Mouse (Mus musculus) kidney, postnatal 0 days (tissue): ENCODE measurements at regions not wholly inside any gene's neighbourhood (a gene's known extent, or its start where the extent isn't known, plus 50 kb on each side); places are given as distances from the start of the nearest gene placed in this dataset.

Experiments used
- ATAC-seq: fragments of 200-750 bp; cut with Nextera tagmentation; replicated peaks from 2 replicates; pipeline ENCODE4 v1.8.0; 2017; ENCODE audit warnings: low read depth, moderate number of reproducible peaks, moderate TSS enrichment, moderate library complexity; ENCODE audit not compliant: low FRiP score
- DNase-seq: peaks from one replicate; pipeline ENCODE4 v3.0.0-alpha.2; 2016; ENCODE audit warnings: low spot score
- H3K27ac ChIP-seq: fragments of 300-500 bp; sonication (generic); 2 replicates; pipeline ENCODE4 v1.5.1; 2014; ENCODE audit warnings: mild to moderate bottlenecking
- H3K27me3 ChIP-seq: fragments of 300-500 bp; sonication (generic); 2 replicates; pipeline ENCODE4 v1.6.1; 2014; ENCODE audit warnings: low read length, mixed read lengths; ENCODE audit not compliant: insufficient read depth
- H3K36me3 ChIP-seq: fragments of 300-500 bp; sonication (generic); 2 replicates; pipeline ENCODE4 v1.6.1; 2014; ENCODE audit warnings: low read length, mixed read lengths; ENCODE audit not compliant: insufficient read depth
- H3K4me1 ChIP-seq: fragments of 300-500 bp; sonication (generic); replicated peaks from 2 replicates; pipeline ENCODE4 v1.6.1; 2014; ENCODE audit warnings: antibody characterized with exemption, low read length, mixed read lengths; ENCODE audit not compliant: insufficient read depth
- H3K4me2 ChIP-seq: fragments of 300-500 bp; sonication (generic); 2 replicates; pipeline ENCODE4 v1.6.1; 2014; ENCODE audit warnings: mild to moderate bottlenecking, low read length, moderate library complexity, mixed read lengths
- H3K4me3 ChIP-seq: fragments of 300-500 bp; sonication (generic); replicated peaks from 2 replicates; pipeline ENCODE4 v1.5.1; 2014; ENCODE audit warnings: low read depth, low read length
- H3K9ac ChIP-seq: fragments of 300-500 bp; sonication (generic); 2 replicates; pipeline ENCODE4 v1.6.1; 2014; ENCODE audit warnings: low read depth, low read length
- H3K9me3 ChIP-seq: fragments of 300-500 bp; sonication (generic); replicated peaks from 2 replicates; pipeline ENCODE4 v1.6.1; 2016; ENCODE audit warnings: low read length, inconsistent platforms, mixed read lengths
- CTCF ChIP-seq: IDR thresholded peaks from 2 replicates; pipeline ENCODE4 v1.5.1; 2016; ENCODE audit warnings: antibody characterized with exemption, low read depth, mild to moderate bottlenecking, moderate library complexity
- WGBS: fragments of 180-500 bp; shearing (Covaris S2); extraction: QIAGEN DNeasy Blood & Tissue Kit; methylation state at CpG from one replicate; pipeline ENCODE4 v1.1.7; 2014; 5-methylcytosine and 5-hydroxymethylcytosine counted together

GRCm38 (mm10) chr2:74039580-74039979, 128.5 kb upstream of the Atp5g3 start:
- no peak for ATAC-seq
- Histone ChIP-seq H3K4me2 (no peak overlapping the region), H3K27ac (no peak overlapping the region), H3K9ac (no peak overlapping the region), H3K9me3 (no peaks in the 10 kb centered on the region), H3K36me3 (no peaks in the 10 kb centered on the region), H3K4me3 (no peak overlapping the region), H3K4me1 (no peaks in the 10 kb centered on the region), H3K27me3 (no peaks in the 10 kb centered on the region)
- no peak for DNase-seq
- 47% methylated on average over 6 of the region's 6 CpGs for WGBS
- no peak for TF ChIP-seq CTCF

GRCm38 (mm10) chr2:74036043-74036442, 124.9 kb upstream of the Atp5g3 start:
- no peaks in the 10 kb centered on the region for H3K4me1 ChIP-seq
- TF ChIP-seq CTCF: no peak
- H3K4me3 ChIP-seq: no peak overlapping the region
- no peaks in the 10 kb centered on the region for H3K27me3 ChIP-seq
- H3K36me3 ChIP-seq: no peaks in the 10 kb centered on the region
- no peak for ATAC-seq
- 92% methylated on average over 9 of the region's 9 CpGs for WGBS
- no peak overlapping the region for H3K4me2 ChIP-seq
- H3K27ac ChIP-seq: no peak overlapping the region
- no peaks in the 10 kb centered on the region for H3K9me3 ChIP-seq
- no peak overlapping the region for H3K9ac ChIP-seq
- DNase-seq: no peak

- Histone ChIP-seq H3K27ac (no peak overlapping the region), H3K36me3 (no peaks in the 10 kb centered on the region), H3K4me2 (no peak overlapping the region), H3K4me3 (no peak overlapping the region), H3K9ac (no peak overlapping the region), H3K4me1 (no peaks in the 10 kb centered on the region), H3K9me3 (no peaks in the 10 kb centered on the region), H3K27me3 (no peaks in the 10 kb centered on the region)
- ATAC-seq (no peak), DNase-seq (peak; percentile 33)
- WGBS: 58% methylated on average over 11 of the region's 11 CpGs
- no peak for TF ChIP-seq CTCF
Observed at GRCm38 (mm10) chr2:74032177-74033021, 121.3 kb upstream of the Atp5g3 start.

GRCm38 (mm10) chr2:74029938-74030337, 118.8 kb upstream of the Atp5g3 start:
- Histone ChIP-seq H3K9ac (no peak overlapping the region), H3K4me2 (no peak overlapping the region), H3K9me3 (no peaks in the 10 kb centered on the region), H3K4me3 (no peak overlapping the region), H3K27ac (no peak overlapping the region), H3K4me1 (no peaks in the 10 kb centered on the region), H3K27me3 (no peaks in the 10 kb centered on the region), H3K36me3 (no peaks in the 10 kb centered on the region)
- no peak for ATAC-seq
- DNase-seq: no peak
- 93% methylated on average over 9 of the region's 9 CpGs for WGBS
- TF ChIP-seq CTCF: no peak

- Histone ChIP-seq H3K27me3 (no peaks in the 10 kb centered on the region), H3K4me3 (peak overlapping the region; percentile 8; the same call in 1 of the 2 replicates), H3K9ac (no peak overlapping the region), H3K4me1 (no peaks in the 10 kb centered on the region), H3K36me3 (no peaks in the 10 kb centered on the region), H3K4me2 (peak overlapping the region; percentile 24), H3K9me3 (no peaks in the 10 kb centered on the region), H3K27ac (no peak overlapping the region)
- WGBS: 32% methylated on average over 11 of the region's 11 CpGs
- peak; percentile 78 for TF ChIP-seq CTCF
- DNase-seq (peak; percentile 83), ATAC-seq (no peak)
Observed at GRCm38 (mm10) chr2:74027404-74028104, 116.4 kb upstream of the Atp5g3 start.

GRCm38 (mm10) chr2:74015146-74015545, 104.0 kb upstream of the Atp5g3 start:
- TF ChIP-seq CTCF: no peak
- H3K9ac ChIP-seq: no peak overlapping the region
- no peaks in the 10 kb centered on the region for H3K4me1 ChIP-seq
- H3K9me3 ChIP-seq: no peaks in the 10 kb centered on the region; the same call in 1 of the 2 replicates
- H3K4me3 ChIP-seq: no peak overlapping the region
- H3K27ac ChIP-seq: no peak overlapping the region
- H3K27me3 ChIP-seq: no peaks in the 10 kb centered on the region
- H3K36me3 ChIP-seq: no peaks in the 10 kb centered on the region
- no peak overlapping the region for H3K4me2 ChIP-seq
- ATAC-seq (no peak), DNase-seq (no peak)
- WGBS: 83% methylated on average over 7 of the region's 7 CpGs
